Mouse (Mus musculus) macrophage (primary cell): Measurements from ENCODE around the gene Phf7. TPM values are rescaled to one million over a fixed set of nuclear protein-coding genes. Genes with fewer than 3 reads are reported as not detected.
A peak's percentile ranks its signal among the peaks of the same experiment; 100 is the strongest.

Source experiments
- H3K27ac ChIP-seq: fragments of 350-480 bp; formaldehyde crosslinking; 2 replicates; pipeline ENCODE4 v1.9.0; 2021
- H3K36me3 ChIP-seq: fragments of 350-480 bp; formaldehyde crosslinking; 2 replicates; pipeline ENCODE4 v1.9.0; 2021; ENCODE audit errors: inconsistent target
- H3K4me3 ChIP-seq: fragments of 350-480 bp; formaldehyde crosslinking; 2 replicates; pipeline ENCODE4 v1.9.0; 2021; ENCODE audit errors: inconsistent target
- H3K79me2 ChIP-seq: fragments of 350-480 bp; formaldehyde crosslinking; 2 replicates; pipeline ENCODE4 v1.9.0; 2021; ENCODE audit errors: inconsistent target
- WGBS: methylation state at CpG from one replicate; pipeline ENCODE4 v1.1.7; 2026; ENCODE audit warnings: inconsistent platforms; ENCODE audit not compliant: missing documents; 5-methylcytosine and 5-hydroxymethylcytosine counted together
- polyA plus RNA-seq: library from polyadenylated mRNA; stranded (reverse); fragments of 250-400 nt; gene quantifications from 3 replicates; pipeline ENCODE4 v1.2.4, GENCODE M21; 2018; ENCODE audit warnings: inconsistent platforms

Gene Phf7
- polyA plus RNA-seq, 1 experiment from 2014 or later: 6.3 TPM

DNA sequence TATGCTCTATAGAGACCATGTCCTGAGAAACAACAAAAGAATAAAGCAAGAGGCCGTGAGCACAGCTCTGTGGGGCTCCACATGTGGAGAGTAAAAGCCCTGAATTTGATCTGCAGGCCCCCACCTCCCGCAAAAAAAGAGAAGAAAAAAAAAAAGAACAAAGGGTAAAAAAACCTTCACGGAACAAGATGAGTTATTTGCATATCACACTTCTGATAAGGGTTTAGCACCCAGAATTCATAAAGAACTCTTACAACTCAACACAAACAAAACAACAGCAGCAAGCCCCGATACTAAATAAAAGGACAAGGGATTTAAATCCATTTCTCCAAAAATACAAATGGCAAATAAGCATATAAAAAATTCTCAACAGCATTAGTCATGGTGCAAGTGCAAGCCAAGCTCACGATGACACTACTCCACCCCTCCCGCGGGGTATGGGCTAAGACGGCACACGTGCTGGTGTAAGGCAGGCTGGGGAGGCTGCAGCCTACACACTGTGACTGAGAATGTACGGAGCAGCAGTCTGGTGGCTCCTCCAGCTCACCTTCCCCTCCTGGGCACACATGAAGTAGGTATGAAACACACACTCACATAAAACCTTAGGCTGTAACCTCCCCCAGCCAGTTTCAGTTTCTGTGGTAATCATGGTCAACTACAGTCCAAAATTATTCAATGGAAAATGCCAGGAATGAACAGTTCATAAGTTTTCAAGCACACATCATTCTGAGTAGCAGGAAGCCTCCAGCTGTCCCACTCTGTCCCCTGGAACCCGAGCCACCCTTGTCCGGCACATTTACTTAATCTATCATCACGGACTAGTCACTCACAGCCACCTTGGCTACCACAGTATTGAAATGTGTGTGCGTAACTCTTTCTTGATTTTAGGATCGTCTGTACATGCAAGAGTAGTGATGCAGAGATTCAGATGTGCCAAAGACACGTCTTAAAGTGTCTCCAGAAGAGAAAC is 53.3 kb downstream of the Phf7 start:
- H3K79me2 ChIP-seq: peaks cover 100% of the 10 kb centered on the region
- H3K27ac ChIP-seq: 0 out of 2 replicates have a peak overlapping the region, but pooled peaks have one; percentile 7
- no peak overlapping the region for H3K4me3 ChIP-seq
- 80% methylated on average over 16 of the region's 16 CpGs for WGBS
- H3K36me3 ChIP-seq: peaks cover 45% of the 10 kb centered on the region

DNA sequence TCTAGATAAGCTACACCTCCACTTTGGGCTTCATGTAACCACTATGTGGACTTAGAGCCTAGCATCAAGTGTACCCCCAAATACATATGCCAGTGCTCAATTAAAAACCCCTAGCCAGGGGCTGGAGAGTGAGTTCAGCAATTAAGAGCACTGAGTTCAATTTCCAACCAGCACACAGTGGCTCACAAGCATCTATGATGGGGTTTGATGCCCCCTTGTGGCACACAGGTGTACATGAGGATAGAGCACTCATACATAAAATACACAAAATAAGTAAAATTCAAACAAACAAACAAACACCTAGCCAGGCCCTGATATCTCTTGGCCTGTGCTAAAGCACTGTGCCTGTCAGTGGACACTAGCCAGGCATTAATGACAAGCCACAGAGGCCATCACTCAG is 55.1 kb downstream of the Phf7 start:
- Histone ChIP-seq H3K27ac (peak overlapping the region; percentile 71), H3K79me2 (peaks cover 100% of the 10 kb centered on the region), H3K4me3 (no peak overlapping the region), H3K36me3 (peaks cover 42% of the 10 kb centered on the region)

DNA sequence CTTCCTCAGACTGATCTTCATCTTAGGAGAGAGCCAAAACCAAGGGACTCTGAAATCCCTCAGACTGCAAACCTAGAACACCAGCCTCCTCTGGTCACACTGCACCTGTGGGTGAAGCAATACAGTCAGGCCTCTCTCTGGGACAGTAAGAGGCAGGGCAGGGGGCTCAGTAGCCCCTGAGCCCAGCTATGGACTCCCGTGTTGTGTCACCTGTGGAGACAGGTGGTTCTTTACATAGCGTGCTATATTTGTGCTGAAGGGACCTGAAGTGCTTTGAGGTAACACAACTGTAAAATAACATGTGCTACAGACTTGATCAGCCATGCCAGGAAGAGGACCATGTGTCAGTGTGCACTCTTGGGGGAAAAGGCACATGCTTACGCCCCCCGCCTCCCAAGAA is 55.6 kb downstream of the Phf7 start:
- 78% methylated on average over 4 of the region's 4 CpGs for WGBS
- Histone ChIP-seq H3K4me3 (no peak overlapping the region), H3K79me2 (peaks cover 100% of the 10 kb centered on the region), H3K36me3 (peaks cover 43% of the 10 kb centered on the region), H3K27ac (peak overlapping the region; percentile 71)

DNA sequence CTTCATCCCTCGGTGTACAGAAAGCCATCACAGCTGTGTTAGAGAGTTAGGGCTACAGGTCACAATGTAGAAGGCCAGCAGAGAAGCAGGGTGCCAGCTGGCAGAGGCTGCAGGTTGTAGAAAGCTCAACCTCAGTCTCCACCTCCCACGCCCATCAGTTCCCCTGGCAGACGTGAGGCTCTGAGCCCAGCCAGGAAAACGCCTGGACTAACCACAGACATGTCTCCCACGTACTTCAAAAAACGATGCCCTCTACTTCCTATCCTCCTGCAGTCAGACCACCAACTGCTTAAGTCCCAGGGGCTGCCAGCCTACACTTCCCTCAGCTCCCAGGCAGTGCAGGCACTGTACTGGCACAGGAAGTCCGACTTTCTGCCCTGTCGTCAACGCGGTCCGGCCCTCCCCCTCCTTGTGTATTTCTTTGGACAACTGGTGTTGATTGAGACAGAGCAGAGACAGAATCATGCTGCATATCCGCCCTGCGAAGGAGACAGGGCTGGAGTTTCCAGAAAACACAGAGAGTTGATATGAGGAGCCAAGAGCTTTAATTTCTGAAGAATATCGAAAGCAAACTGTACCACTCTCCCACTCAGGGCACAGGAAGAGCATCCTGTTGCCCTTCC is 56.1 kb downstream of the Phf7 start:
- Histone ChIP-seq H3K36me3 (peaks cover 41% of the 10 kb centered on the region), H3K4me3 (no peak overlapping the region), H3K79me2 (peaks cover 98% of the 10 kb centered on the region), H3K27ac (peak overlapping the region; percentile 71)
- 12% methylated on average over 14 of the region's 14 CpGs for WGBS

DNA sequence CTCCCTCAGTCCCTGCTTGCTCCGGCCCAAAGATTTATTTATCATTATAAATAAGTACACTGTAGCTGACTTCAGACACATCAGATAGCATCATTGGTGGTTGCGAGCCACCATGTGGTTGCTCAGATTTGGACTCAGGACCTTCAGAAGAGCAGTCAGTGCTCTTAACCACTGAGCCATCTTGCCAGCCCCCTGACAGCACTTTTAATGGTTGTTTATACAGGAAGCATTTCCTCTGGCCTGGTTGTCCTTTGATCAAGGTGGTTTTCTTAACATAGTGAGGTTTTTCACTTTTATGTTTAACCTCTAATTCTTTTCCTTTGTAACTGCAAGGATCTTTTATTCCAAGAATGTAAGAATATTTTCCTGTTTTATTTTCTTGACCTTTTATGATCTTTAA is 56.7 kb downstream of the Phf7 start:
- H3K4me3 ChIP-seq: no peak overlapping the region
- H3K36me3 ChIP-seq: peaks cover 35% of the 10 kb centered on the region
- WGBS: 88% methylated on average over 2 of the region's 2 CpGs
- H3K27ac ChIP-seq: peak overlapping the region; percentile 71
- H3K79me2 ChIP-seq: peaks cover 93% of the 10 kb centered on the region

DNA sequence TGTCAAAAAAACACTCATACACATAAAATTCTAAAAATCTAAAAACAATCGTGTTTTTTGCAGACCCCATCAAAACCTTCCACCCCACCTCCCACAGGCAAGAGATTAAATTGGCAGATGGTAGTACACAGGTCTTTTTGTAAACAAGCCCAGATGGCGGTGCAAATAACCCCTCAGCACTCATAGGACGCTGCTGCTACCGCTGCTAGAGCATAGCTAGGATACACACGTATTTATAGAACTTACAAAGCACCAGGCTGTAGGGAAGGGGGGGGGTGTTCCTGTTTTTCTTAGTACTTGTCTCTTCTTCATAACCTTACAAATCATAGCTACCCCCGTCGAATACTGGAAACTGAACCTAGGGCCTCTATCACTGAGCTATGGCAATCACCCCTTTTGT is 57.3 kb downstream of the Phf7 start:
- Histone ChIP-seq H3K4me3 (no peak overlapping the region), H3K79me2 (peaks cover 86% of the 10 kb centered on the region), H3K36me3 (peaks cover 31% of the 10 kb centered on the region), H3K27ac (peak overlapping the region; percentile 71)
- 81% methylated on average over 7 of the region's 7 CpGs for WGBS

DNA sequence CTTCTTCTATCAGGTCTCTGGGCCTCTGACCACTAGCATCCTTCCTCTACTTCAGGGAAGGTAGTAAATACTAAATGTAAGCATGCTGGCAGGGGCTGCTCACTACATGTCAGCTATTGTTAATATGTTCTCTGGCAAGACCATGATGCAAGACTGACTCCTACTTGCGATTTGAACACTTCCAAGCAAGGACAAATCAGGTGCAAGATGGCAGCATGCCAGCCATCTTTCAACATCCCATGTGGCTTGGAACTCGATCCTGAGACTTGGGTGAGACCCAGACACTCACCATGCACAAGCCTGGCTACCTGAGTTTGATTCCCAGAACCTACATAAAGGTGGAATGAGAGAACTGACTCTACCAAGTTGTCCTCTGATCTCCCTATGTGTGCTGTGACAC is 59.2 kb downstream of the Phf7 start:
- WGBS: 57% methylated on average over 2 of the region's 2 CpGs
- peaks cover 39% of the 10 kb centered on the region for H3K36me3 ChIP-seq
- peaks cover 81% of the 10 kb centered on the region for H3K79me2 ChIP-seq
- H3K27ac ChIP-seq: no peak overlapping the region
- no peak overlapping the region for H3K4me3 ChIP-seq

DNA sequence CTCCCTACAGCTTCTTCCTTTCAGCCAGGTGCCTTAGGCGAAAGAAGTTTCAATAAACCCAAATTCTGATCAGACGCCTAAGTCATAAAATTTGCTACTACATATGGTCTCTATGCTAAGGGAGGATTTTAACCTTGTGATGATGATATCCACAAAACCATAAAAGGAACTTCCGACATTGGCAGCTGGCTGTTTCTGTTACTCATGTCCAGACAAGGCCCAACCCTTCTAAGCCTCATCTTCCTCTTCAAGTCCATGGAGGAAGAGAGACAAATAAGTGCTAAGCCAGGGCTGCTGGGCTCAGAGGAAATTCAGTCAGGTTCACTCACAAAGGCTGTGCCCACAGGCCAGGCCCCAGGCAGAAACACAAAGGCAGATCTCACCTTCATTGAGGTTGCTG is 61.8 kb downstream of the Phf7 start:
- peaks cover 50% of the 10 kb centered on the region for H3K36me3 ChIP-seq
- H3K27ac ChIP-seq: peak overlapping the region; percentile 100
- no peak overlapping the region for H3K4me3 ChIP-seq
- H3K79me2 ChIP-seq: peaks cover 69% of the 10 kb centered on the region
- 51% methylated on average over 3 of the region's 3 CpGs for WGBS

DNA sequence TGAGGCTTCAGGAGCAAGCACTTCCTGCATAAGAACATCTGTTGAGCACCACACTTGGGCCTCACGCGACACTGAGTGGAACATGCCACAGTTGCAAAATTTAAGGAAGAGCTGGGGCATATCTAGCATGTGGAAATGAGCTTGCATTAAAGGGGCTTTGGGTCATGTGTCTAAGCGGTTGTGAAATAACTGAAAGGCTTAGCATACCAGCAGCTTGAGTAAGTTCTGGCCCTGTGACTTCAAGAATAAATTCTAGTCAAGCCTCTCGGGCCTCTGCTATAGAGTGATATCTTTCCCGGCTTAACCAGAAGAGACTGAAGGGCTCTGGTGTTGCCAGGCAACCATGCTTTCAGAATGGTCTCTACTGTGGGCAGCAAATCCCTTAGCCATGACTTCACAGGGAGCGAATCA is 62.3 kb downstream of the Phf7 start:
- peaks cover 63% of the 10 kb centered on the region for H3K79me2 ChIP-seq
- peaks cover 50% of the 10 kb centered on the region for H3K36me3 ChIP-seq
- peak overlapping the region; percentile 100 for H3K27ac ChIP-seq
- WGBS: 14% methylated on average over 6 of the region's 6 CpGs
- H3K4me3 ChIP-seq: no peak overlapping the region

Other genes starting within 250 kb of the Phf7 start
- gene Glt8d1, start 249.9 kb downstream of the Phf7 start, polyA plus RNA-seq: 25.5 to 38.1 TPM (median 30.8 TPM) in 3 replicates
- gene Spcs1, start 249.6 kb downstream of the Phf7 start, polyA plus RNA-seq: 227 to 384 TPM (median 331 TPM) in 3 replicates
- 19.0 to 25.4 TPM (median 21.5 TPM) in 3 replicates for gene Pbrm1, start 232.2 kb downstream of the Phf7 start, polyA plus RNA-seq
- 29.0 to 64.4 TPM (median 63.1 TPM) in 3 replicates for gene Gnl3, start 232.2 kb downstream of the Phf7 start, polyA plus RNA-seq
- 5.9 to 64.8 TPM (median 39.9 TPM) in 3 replicates for gene Smim4, start 122.4 kb downstream of the Phf7 start, polyA plus RNA-seq
- 64.0 to 97.6 TPM (median 77.4 TPM) in 3 replicates for gene Nt5dc2, start 120.3 kb downstream of the Phf7 start, polyA plus RNA-seq
- 241 to 829 TPM (median 623 TPM) in 3 replicates for gene Stab1, start 82.7 kb downstream of the Phf7 start, polyA plus RNA-seq
- gene Tnnc1, start 43.0 kb downstream of the Phf7 start, polyA plus RNA-seq: 0.50 to 1.8 TPM (median 0.95 TPM) in 3 replicates
- gene Nisch, start 34.4 kb downstream of the Phf7 start, polyA plus RNA-seq: 163 to 251 TPM (median 201 TPM) in 3 replicates
- not detected in 3 replicates for gene Sema3g, start 33.5 kb downstream of the Phf7 start, polyA plus RNA-seq
- 28.5 to 31.0 TPM (median 30.7 TPM) in 3 replicates for gene Bap1, start 133 bp upstream of the Phf7 start, polyA plus RNA-seq
- gene Dnah1, start 72.6 kb upstream of the Phf7 start, polyA plus RNA-seq: not detected in 3 replicates
- gene Capn7, start 85.3 kb upstream of the Phf7 start, polyA plus RNA-seq: 31.0 to 52.6 TPM (median 34.4 TPM) in 3 replicates
- gene Sh3bp5, start 184.8 kb upstream of the Phf7 start, polyA plus RNA-seq: 90.6 to 150 TPM (median 150 TPM) in 3 replicates
- gene Eaf1, start 243.1 kb upstream of the Phf7 start, polyA plus RNA-seq: 29.7 to 78.1 TPM (median 30.5 TPM) in 3 replicates
- gene Mettl6, start 243.7 kb upstream of the Phf7 start, polyA plus RNA-seq: 23.8 to 35.1 TPM (median 32.2 TPM) in 3 replicates